Mouse (Mus musculus) olfactory bulb, adult 2 months (tissue): ENCODE measurements around the gene Dhtkd1.

ENCODE experiments used
- CTCF ChIP-seq: fragments of 200-500 bp; IDR thresholded peaks from 2 replicates; pipeline ENCODE4 v1.5.1; 2012; ENCODE audit warnings: low read depth, mild to moderate bottlenecking, low read length, moderate library complexity; ENCODE audit not compliant: insufficient read depth
- POLR2A ChIP-seq: fragments of 200-500 bp; IDR thresholded peaks from 2 replicates; pipeline ENCODE4 v1.6.1; 2012; ENCODE audit warnings: mild to moderate bottlenecking, low read depth, low read length, moderate library complexity; ENCODE audit not compliant: insufficient read depth

- TF ChIP-seq CTCF (no peak), POLR2A (no peak)
These were observed 7.7 kb upstream of the Dhtkd1 start for GRCm38 (mm10) chr2:5950305-5950704.
